Mouse (Mus musculus): ENCODE measurements around the gene Gm44973.

GRCm38 (mm10) chr7:5057804-5058203 is 42.5 kb downstream of the Gm44973 start:
- TF ChIP-seq CTCF (IDR thresholded peaks at IDR 0.05; ENCODE audit: low read depth) = peak; percentile 66
- no peak for TF ChIP-seq EP300 (IDR thresholded peaks at IDR 0.05; ENCODE audit: low read depth)
